Comparison of ENCODE assay signal across 8 mouse cellular contexts in genomic region chr14:121034973-121035662, GRCm38 (mm10). TPM values are rescaled to one million over a fixed set of nuclear protein-coding genes. Genes with fewer than 3 reads are reported as not detected.
DNase-seq lines count a peak whose midpoint lies in the region; ATAC-seq and TF ChIP-seq lines count a peak whose summit lies in the region.

Gene Farp1 (plus strand): TSS chr14:121035200.

- TF ChIP-seq POLR2A in bone marrow, adult 2 months (IDR thresholded peaks at IDR 0.05; ENCODE audit: borderline replicate concordance, control insufficient read depth, low read depth, low read length), result no peak

- H3K9me3 ChIP-seq in forebrain, embryonic 10.5 days, result no peaks in the 10 kb centered on the region
- H3K9me3 ChIP-seq in heart, embryonic 13.5 days, result peaks cover 6% of the 10 kb centered on the region; the same call in 1 of the 2 replicates
- H3K9me3 ChIP-seq in kidney, postnatal 0 days (replicated peaks; ENCODE audit: low read length), result no peaks in the 10 kb centered on the region
- no peaks in the 10 kb centered on the region for H3K9me3 ChIP-seq in liver, embryonic 12.5 days (replicated peaks)
- no peaks in the 10 kb centered on the region for H3K9me3 ChIP-seq in stomach, embryonic 16.5 days (replicated peaks; ENCODE audit: control insufficient read depth, low read length)

- peaks cover 27% of the 10 kb centered on the region for H3K27me3 ChIP-seq in forebrain, embryonic 10.5 days (ENCODE audit: poor library complexity, severe bottlenecking)
- H3K27me3 ChIP-seq in heart, embryonic 13.5 days (replicated peaks), result no peaks in the 10 kb centered on the region
- H3K27me3 ChIP-seq in kidney, postnatal 0 days (ENCODE audit: insufficient read depth, low read length), result no peaks in the 10 kb centered on the region
- peaks cover 66% of the 10 kb centered on the region for H3K27me3 ChIP-seq in liver, embryonic 12.5 days (replicated peaks)
- H3K27me3 ChIP-seq in stomach, embryonic 16.5 days (ENCODE audit: control insufficient read depth, insufficient read depth, low read length), result no peaks in the 10 kb centered on the region

- WGBS in bone marrow, adult 2 months, result under 1% methylated on average over 60 of the region's 61 CpGs
- WGBS in forebrain, embryonic 10.5 days, result under 1% methylated on average over 61 of the region's 61 CpGs
- WGBS in heart, embryonic 13.5 days, result 2% methylated on average over 56 of the region's 61 CpGs
- WGBS in kidney, postnatal 0 days, result 1% methylated on average over 50 of the region's 61 CpGs
- WGBS in liver, embryonic 12.5 days (ENCODE audit: insufficient replicate concordance), result 1% methylated on average over 50 of the region's 61 CpGs
- 1% methylated on average over 55 of the region's 61 CpGs for WGBS in stomach, embryonic 16.5 days

- H3K36me3 ChIP-seq in forebrain, embryonic 10.5 days (replicated peaks), result no peaks in the 10 kb centered on the region
- H3K36me3 ChIP-seq in heart, embryonic 13.5 days, result no peaks in the 10 kb centered on the region
- no peaks in the 10 kb centered on the region for H3K36me3 ChIP-seq in kidney, postnatal 0 days (ENCODE audit: insufficient read depth, low read length)
- no peaks in the 10 kb centered on the region for H3K36me3 ChIP-seq in liver, embryonic 12.5 days
- no peaks in the 10 kb centered on the region for H3K36me3 ChIP-seq in stomach, embryonic 16.5 days (ENCODE audit: control insufficient read depth, insufficient read depth, low read length)

- H3K4me1 ChIP-seq in bone marrow, adult 2 months (ENCODE audit: control insufficient read depth, insufficient read depth, low read length), result no peaks in the 10 kb centered on the region; the same call in 1 of the 2 replicates
- peaks cover 51% of the 10 kb centered on the region for H3K4me1 ChIP-seq in forebrain, embryonic 10.5 days
- peaks cover 46% of the 10 kb centered on the region for H3K4me1 ChIP-seq in heart, embryonic 13.5 days
- peaks cover 12% of the 10 kb centered on the region; the same call in 1 of the 2 replicates for H3K4me1 ChIP-seq in kidney, postnatal 0 days (replicated peaks; ENCODE audit: insufficient read depth, low read length)
- H3K4me1 ChIP-seq in liver, embryonic 12.5 days, result peaks cover 24% of the 10 kb centered on the region
- peaks cover 19% of the 10 kb centered on the region for H3K4me1 ChIP-seq in stomach, embryonic 16.5 days (ENCODE audit: control insufficient read depth, insufficient read depth, low read length)

- peak; percentile 55 to 61 for DNase-seq in B cell, adult 2 months
- peak; percentile 83 for DNase-seq in forebrain, embryonic 10.5 days (ENCODE audit: extremely low spot score, low spot score)
- DNase-seq in kidney, postnatal 0 days (ENCODE audit: low spot score), result peak; percentile 92
- peak; percentile 57 to 61 for DNase-seq in natural killer cell, adult 2 months (ENCODE audit: low spot score in 2 of 2)

- H3K4me2 ChIP-seq in heart, embryonic 13.5 days, result peak within 1 kb of the TSS; percentile 97
- H3K4me2 ChIP-seq in kidney, postnatal 0 days (ENCODE audit: low read length), result peak within 1 kb of the TSS; percentile 67
- H3K4me2 ChIP-seq in liver, embryonic 12.5 days, result peak within 1 kb of the TSS; percentile 71
- peak within 1 kb of the TSS; percentile 97 for H3K4me2 ChIP-seq in stomach, embryonic 16.5 days (ENCODE audit: low read depth, low read length)

- peak within 1 kb of the TSS; percentile 99 for H3K9ac ChIP-seq in heart, embryonic 13.5 days
- peak within 1 kb of the TSS; percentile 87 for H3K9ac ChIP-seq in kidney, postnatal 0 days (ENCODE audit: low read depth, low read length)
- peak within 1 kb of the TSS; percentile 68 for H3K9ac ChIP-seq in liver, embryonic 12.5 days
- H3K9ac ChIP-seq in stomach, embryonic 16.5 days (ENCODE audit: low read length), result peak within 1 kb of the TSS; percentile 95

- H3K27ac ChIP-seq in bone marrow, adult 2 months (ENCODE audit: control insufficient read depth, insufficient read depth, low read depth, low read length, poor library complexity), result peak within 1 kb of the TSS; percentile 39; the same call in 1 of the 2 replicates
- peak within 1 kb of the TSS; percentile 98 for H3K27ac ChIP-seq in forebrain, embryonic 10.5 days
- H3K27ac ChIP-seq in heart, embryonic 13.5 days (replicated peaks), result peak within 1 kb of the TSS; percentile 86
- H3K27ac ChIP-seq in kidney, postnatal 0 days, result peak within 1 kb of the TSS; percentile 83
- peak within 1 kb of the TSS; percentile 69 for H3K27ac ChIP-seq in liver, embryonic 12.5 days
- H3K27ac ChIP-seq in stomach, embryonic 16.5 days (ENCODE audit: low read length), result peak within 1 kb of the TSS; percentile 84

- peak; percentile 29; the same call in 1 of the 2 replicates for TF ChIP-seq CTCF in bone marrow, adult 2 months (IDR thresholded peaks at IDR 0.05; ENCODE audit: control insufficient read depth, insufficient read depth, low read length)
- TF ChIP-seq CTCF in kidney, postnatal 0 days (IDR thresholded peaks at IDR 0.05; ENCODE audit: low read depth), result peak; percentile 85

- peak; percentile 87 for ATAC-seq in heart, embryonic 13.5 days (ENCODE audit: extremely low read depth, insufficient number of reproducible peaks, low FRiP score, low TSS enrichment)
- ATAC-seq in kidney, postnatal 0 days (replicated peaks; ENCODE audit: low FRiP score, low read depth), result peak; percentile 98
- peak; percentile 87 for ATAC-seq in liver, embryonic 12.5 days
- ATAC-seq in stomach, embryonic 16.5 days (ENCODE audit: insufficient read depth, low FRiP score), result peak; percentile 98

- peak within 1 kb of the TSS; percentile 39 for H3K4me3 ChIP-seq in bone marrow, adult 2 months (replicated peaks; ENCODE audit: control insufficient read depth, low read depth, low read length)
- peak within 1 kb of the TSS; percentile 93 for H3K4me3 ChIP-seq in forebrain, embryonic 10.5 days
- peak within 1 kb of the TSS; percentile 91 for H3K4me3 ChIP-seq in heart, embryonic 13.5 days
- peak within 1 kb of the TSS; percentile 98 for H3K4me3 ChIP-seq in kidney, postnatal 0 days (replicated peaks; ENCODE audit: low read depth, low read length)
- peak within 1 kb of the TSS; percentile 64 for H3K4me3 ChIP-seq in liver, embryonic 12.5 days
- peak within 1 kb of the TSS; percentile 79 for H3K4me3 ChIP-seq in stomach, embryonic 16.5 days (replicated peaks; ENCODE audit: low read length)

RNA-seq across cellular contexts. Expression of gene Farp1, which starts in this region (rescaled TPM):
- 1.5 and 4.2 TPM in 2 replicates for polyA plus RNA-seq in bone marrow, adult 2 months (2011; ENCODE audit: insufficient read depth, insufficient read length, low replicate concordance, missing spikeins)
- polyA plus RNA-seq in forebrain, embryonic 10.5 days (2016; fragmentation: Nextera tagmentation; extraction: Ambion mirVana), result 21.7 and 22.9 TPM in 2 replicates
- polyA plus RNA-seq in heart, embryonic 13.5 days (2015; fragmentation: Nextera tagmentation; extraction: Ambion mirVana), result 15.3 and 17.6 TPM in 2 replicates
- polyA plus RNA-seq in kidney, postnatal 0 days (2015; fragmentation: Nextera tagmentation; extraction: Ambion mirVana), result 23.4 and 25.0 TPM in 2 replicates
- polyA plus RNA-seq in liver, embryonic 12.5 days (2016; fragmentation: Nextera tagmentation; extraction: Ambion mirVana), result 8.0 and 8.8 TPM in 2 replicates
- 14.5 and 15.2 TPM in 2 replicates for polyA plus RNA-seq in stomach, embryonic 16.5 days (2015; fragmentation: Nextera tagmentation; extraction: Ambion mirVana)

Comparison
In these comparisons a context has a peak if more than half of its experiments do, and no peak if none do; other contexts are left out.
1. Peak in every context shown above with its lines: DNase-seq, ATAC-seq, H3K4me3 ChIP-seq and H3K27ac ChIP-seq.
2. H3K27ac ChIP-seq: peak in every context shown above with its lines; median percentile 98 in forebrain, embryonic 10.5 days; 86 in heart, embryonic 13.5 days; 84 in stomach, embryonic 16.5 days; 83 in kidney, postnatal 0 days; 69 in liver, embryonic 12.5 days; 39 in bone marrow, adult 2 months.
3. H3K4me3 ChIP-seq: peak in every context shown above with its lines; median percentile 98 in kidney, postnatal 0 days; 93 in forebrain, embryonic 10.5 days; 91 in heart, embryonic 13.5 days; 79 in stomach, embryonic 16.5 days; 64 in liver, embryonic 12.5 days; 39 in bone marrow, adult 2 months.